Mouse (Mus musculus) adrenal gland, adult (tissue): Measurements from ENCODE around the gene Sirt4.
A peak's percentile ranks its signal among the peaks of the same experiment; 100 is the strongest.
"Not testable (repeated sequence)": the region's sequence is repeated elsewhere in the genome, so short reads cannot be mapped to it uniquely, and the experiment has no call there.

Source experiments
- DNase-seq, 2 experiments: peaks; one replicate each; pipeline ENCODE4 v3.0.0; 2022 to 2023; ENCODE audit warnings: low spot score in 1 of 2; ENCODE audit not compliant: inconsistent age in 2 of 2

Sirt4 gene

GRCm38 (mm10) chr5:115514896-115515587 is 30.5 kb upstream of the Sirt4 start:
- DNase-seq: peak; percentile 50 to 76

GRCm38 (mm10) chr5:115514346-115514745 is 29.8 kb upstream of the Sirt4 start:
- no peak for DNase-seq

- DNase-seq: peak in 1 of 2 experiments; percentile 37
These were observed 29.2 kb upstream of the Sirt4 start for GRCm38 (mm10) chr5:115513721-115514120.

GRCm38 (mm10) chr5:115513246-115513645 is 28.7 kb upstream of the Sirt4 start:
- no peak for DNase-seq

- no peak for DNase-seq
These were observed 27.9 kb upstream of the Sirt4 start for GRCm38 (mm10) chr5:115512375-115512774.

GRCm38 (mm10) chr5:115509790-115510689 is 25.5 kb upstream of the Sirt4 start:
- no peak for DNase-seq

GRCm38 (mm10) chr5:115509321-115509761 is 24.8 kb upstream of the Sirt4 start:
- DNase-seq: no peak

GRCm38 (mm10) chr5:115508859-115509147 is 24.3 kb upstream of the Sirt4 start:
- DNase-seq: no peak

- peak; percentile 73 to 86 for DNase-seq
These were observed 23.7 kb upstream of the Sirt4 start for GRCm38 (mm10) chr5:115507981-115508858.

- peak in 1 of 2 experiments; percentile 67 for DNase-seq
These were observed 22.9 kb upstream of the Sirt4 start for GRCm38 (mm10) chr5:115507267-115507980.

- peak; percentile 93 to 98 for DNase-seq
These were observed 22.1 kb upstream of the Sirt4 start, which contains the start of gene Pxn for GRCm38 (mm10) chr5:115506454-115507201. Pxn (plus strand) TSS chr5:115506676.

GRCm38 (mm10) chr5:115505617-115506016 is 21.1 kb upstream of the Sirt4 start:
- not testable (repeated sequence) for DNase-seq

- no peak for DNase-seq
These were observed 18.5 kb upstream of the Sirt4 start for GRCm38 (mm10) chr5:115503035-115503434.

GRCm38 (mm10) chr5:115500383-115500935 is 15.9 kb upstream of the Sirt4 start:
- DNase-seq: peak in 1 of 2 experiments; percentile 64

GRCm38 (mm10) chr5:115498307-115499240 is 14.0 kb upstream of the Sirt4 start:
- DNase-seq: peak in 1 of 2 experiments; percentile 18

- DNase-seq: peak in 1 of 2 experiments; percentile 17
These were observed 12.5 kb upstream of the Sirt4 start for GRCm38 (mm10) chr5:115497033-115497432.

GRCm38 (mm10) chr5:115495618-115496017 is 11.1 kb upstream of the Sirt4 start:
- not testable (repeated sequence) for DNase-seq

- DNase-seq: no peak
These were observed 8.9 kb upstream of the Sirt4 start for GRCm38 (mm10) chr5:115493441-115493840.
